In the genomic region with DNA sequence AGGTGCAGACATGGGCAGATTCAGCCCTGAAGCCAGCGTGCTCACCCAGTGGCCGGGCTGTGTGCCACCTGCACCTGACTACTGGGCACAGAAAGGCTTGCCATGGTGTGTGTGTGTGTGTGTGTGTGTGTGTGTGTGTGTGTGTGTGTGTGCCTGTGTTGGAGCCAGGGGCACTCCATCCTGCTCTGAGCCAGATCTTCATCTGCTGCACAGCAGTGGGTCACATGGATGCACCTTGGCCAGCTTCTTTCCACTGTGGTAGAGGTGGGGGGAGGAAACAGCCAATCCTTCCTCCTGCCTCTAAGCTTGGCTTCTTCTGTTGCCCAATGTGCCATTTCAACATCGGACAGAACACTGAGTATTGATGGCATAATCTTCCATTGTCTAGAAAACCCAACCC, we compare ENCODE assay signal across 17 mouse cellular contexts.
DNase-seq lines count a peak whose midpoint lies in the region; ATAC-seq and TF ChIP-seq lines count a peak whose summit lies in the region.
"Had no signal": no experiment of that assay in that cellular context is flagged by ENCODE, and none has a peak within 500 bp of the region (broad histone marks: within the 10 kb centered on the region; RNA-seq: fewer than 3 reads in every experiment).

No protein-coding gene starts in this region.

- H3K9me3 ChIP-seq in heart, embryonic 11.5 days (replicated peaks; ENCODE audit: control insufficient read depth, low read length): no peaks in the 10 kb centered on the region
- no peaks in the 10 kb centered on the region for H3K9me3 ChIP-seq in midbrain, embryonic 16.5 days (replicated peaks; ENCODE audit: control insufficient read depth, low read length, poor library complexity, severe bottlenecking)
- no peaks in the 10 kb centered on the region for H3K9me3 ChIP-seq in midbrain, embryonic 14.5 days (ENCODE audit: control insufficient read depth, low read length)
- H3K9me3 ChIP-seq: forebrain, embryonic 15.5 days; liver, embryonic 12.5 days had no signal

- no peak overlapping the region for H3K4me3 ChIP-seq in heart, adult 2 months
- no peak overlapping the region for H3K4me3 ChIP-seq in heart, embryonic 11.5 days (ENCODE audit: low read depth, low read length)
- no peak overlapping the region for H3K4me3 ChIP-seq in midbrain, embryonic 16.5 days (ENCODE audit: low read depth, low read length)
- no peak overlapping the region for H3K4me3 ChIP-seq in midbrain, embryonic 14.5 days (replicated peaks; ENCODE audit: low read depth, low read length)
- no peak overlapping the region for H3K4me3 ChIP-seq in lung, adult 2 months (replicated peaks; ENCODE audit: extremely low read depth, low read depth, low read length)
- H3K4me3 ChIP-seq: forebrain, embryonic 15.5 days; liver, embryonic 12.5 days; megakaryocyte, embryonic 14.5 days had no signal

- no peak overlapping the region for H3K9ac ChIP-seq in heart, adult 2 months (ENCODE audit: low read depth, low read length)
- no peak overlapping the region for H3K9ac ChIP-seq in heart, embryonic 11.5 days (ENCODE audit: low read depth, low read length)
- no peak overlapping the region for H3K9ac ChIP-seq in midbrain, embryonic 16.5 days (ENCODE audit: low read depth, low read length)
- no peak overlapping the region for H3K9ac ChIP-seq in midbrain, embryonic 14.5 days (replicated peaks; ENCODE audit: low read length)
- H3K9ac ChIP-seq: forebrain, embryonic 15.5 days; liver, embryonic 12.5 days had no signal

- peak; percentile 33 to 53 for DNase-seq in heart, adult 2 months
- no peak for DNase-seq in midbrain, embryonic 14.5 days
- peak; percentile 63 for DNase-seq in cerebellum, adult 8-10 months
- no peak for DNase-seq in layer of hippocampus, postnatal 25 days (ENCODE audit: extremely low spot score in 1 of 2, low spot score in 1 of 2)
- no peak for DNase-seq in lung, adult 2 months
- DNase-seq: gastrocnemius, postnatal 10 days; heart, postnatal 14 days; kidney, adult 18-20 months; right cerebral cortex, postnatal 14 days; thymus, adult 18-20 months had no signal

- no peaks in the 10 kb centered on the region for H3K36me3 ChIP-seq in heart, adult 2 months (ENCODE audit: control insufficient read depth, insufficient read depth, low read length)
- H3K36me3 ChIP-seq in heart, embryonic 11.5 days (ENCODE audit: control insufficient read depth, insufficient read depth, low read length): no peaks in the 10 kb centered on the region
- no peaks in the 10 kb centered on the region for H3K36me3 ChIP-seq in midbrain, embryonic 16.5 days (ENCODE audit: control insufficient read depth, insufficient read depth, low read length)
- no peaks in the 10 kb centered on the region for H3K36me3 ChIP-seq in midbrain, embryonic 14.5 days (ENCODE audit: control insufficient read depth, insufficient read depth, low read length)
- H3K36me3 ChIP-seq: forebrain, embryonic 15.5 days; liver, embryonic 12.5 days had no signal

- no peak overlapping the region for H3K27ac ChIP-seq in heart, adult 2 months
- no peak overlapping the region for H3K27ac ChIP-seq in heart, embryonic 11.5 days (ENCODE audit: low read depth, low read length)
- H3K27ac ChIP-seq in midbrain, embryonic 16.5 days (ENCODE audit: low read length): no peak overlapping the region
- no peak overlapping the region for H3K27ac ChIP-seq in midbrain, embryonic 14.5 days (replicated peaks; ENCODE audit: low read depth, low read length)
- H3K27ac ChIP-seq: forebrain, embryonic 15.5 days; liver, embryonic 12.5 days had no signal

- H3K79me2 ChIP-seq in heart, adult 2 months (replicated peaks; ENCODE audit: control insufficient read depth, insufficient read depth, low read length): no peaks in the 10 kb centered on the region

- 83% methylated on average over 3 of the region's 3 CpGs for WGBS in heart, adult 2 months
- WGBS in heart, embryonic 11.5 days (ENCODE audit: insufficient replicate concordance): 78% methylated on average over 3 of the region's 3 CpGs
- WGBS in midbrain, embryonic 16.5 days: 71% methylated on average over 3 of the region's 3 CpGs
- 77% methylated on average over 3 of the region's 3 CpGs for WGBS in midbrain, embryonic 14.5 days
- 81% methylated on average over 3 of the region's 3 CpGs for WGBS in lung, adult 2 months

- H3K4me1 ChIP-seq in heart, adult 2 months (ENCODE audit: control insufficient read depth, insufficient read depth, low read length): no peaks in the 10 kb centered on the region
- no peaks in the 10 kb centered on the region for H3K4me1 ChIP-seq in heart, embryonic 11.5 days (ENCODE audit: control insufficient read depth, insufficient read depth, low read length)
- peaks cover 29% of the 10 kb centered on the region for H3K4me1 ChIP-seq in midbrain, embryonic 16.5 days (ENCODE audit: control insufficient read depth, insufficient read depth, low read length)
- peaks cover 14% of the 10 kb centered on the region for H3K4me1 ChIP-seq in midbrain, embryonic 14.5 days (ENCODE audit: control insufficient read depth, insufficient read depth, low read length)
- no peaks in the 10 kb centered on the region for H3K4me1 ChIP-seq in lung, adult 2 months (ENCODE audit: control insufficient read depth, insufficient read depth, low read length)
- H3K4me1 ChIP-seq: liver, embryonic 12.5 days; megakaryocyte, embryonic 14.5 days had no signal

- ATAC-seq in heart, embryonic 11.5 days (replicated peaks; ENCODE audit: insufficient number of reproducible peaks, low FRiP score, low TSS enrichment): no peak
- ATAC-seq in midbrain, embryonic 16.5 days: 0 out of 2 replicates have a peak, but pooled peaks have one; percentile 37
- no peak for ATAC-seq in midbrain, embryonic 14.5 days (ENCODE audit: low FRiP score, low TSS enrichment)
- 0 out of 2 replicates have a peak, but pooled peaks have one; percentile 14 for ATAC-seq in megakaryocyte progenitor cell, adult 5-6 weeks (replicated peaks; ENCODE audit: poor library complexity)
- ATAC-seq: CD4-positive, CD25-positive, alpha-beta regulatory T cell, adult 4 months; forebrain, embryonic 15.5 days; liver, embryonic 12.5 days had no signal

- H3K4me2 ChIP-seq in heart, embryonic 11.5 days: no peak overlapping the region
- no peak overlapping the region for H3K4me2 ChIP-seq in midbrain, embryonic 16.5 days (ENCODE audit: low read length)
- no peak overlapping the region for H3K4me2 ChIP-seq in midbrain, embryonic 14.5 days (ENCODE audit: low read length)
- H3K4me2 ChIP-seq: forebrain, embryonic 15.5 days; liver, embryonic 12.5 days had no signal

- TF ChIP-seq POLR2A in heart, adult 2 months (IDR thresholded peaks at IDR 0.05; ENCODE audit: insufficient read depth, low read depth, low read length): no peak
- TF ChIP-seq POLR2A in lung, adult 2 months (IDR thresholded peaks at IDR 0.05; ENCODE audit: borderline replicate concordance, extremely low read depth, low read depth, low read length): no peak

- no peak for TF ChIP-seq EP300 in heart, adult 2 months (IDR thresholded peaks at IDR 0.05; ENCODE audit: insufficient read depth, low read depth, low read length)

- TF ChIP-seq CTCF in heart, adult 2 months (IDR thresholded peaks at IDR 0.05): no peak
- TF ChIP-seq CTCF in lung, adult 2 months (IDR thresholded peaks at IDR 0.05; ENCODE audit: insufficient read depth, low read length): no peak

- intact Hi-C loops in heart, adult 2 months (cut with DNase I): no loop called here

- H3K27me3 ChIP-seq in heart, adult 2 months (ENCODE audit: control insufficient read depth, insufficient read depth, low read length): no peaks in the 10 kb centered on the region
- H3K27me3 ChIP-seq in heart, embryonic 11.5 days (ENCODE audit: control insufficient read depth, insufficient read depth, low read length): no peaks in the 10 kb centered on the region
- no peaks in the 10 kb centered on the region for H3K27me3 ChIP-seq in midbrain, embryonic 16.5 days (ENCODE audit: control insufficient read depth, insufficient read depth, low read depth, low read length)
- H3K27me3 ChIP-seq in midbrain, embryonic 14.5 days (ENCODE audit: control insufficient read depth, insufficient read depth, low read length): no peaks in the 10 kb centered on the region
- H3K27me3 ChIP-seq: liver, embryonic 12.5 days; megakaryocyte, embryonic 14.5 days had no signal

Comparison
In these comparisons a context has a peak if more than half of its experiments do, and no peak if none do; other contexts are left out.
1. ATAC-seq: peak in midbrain, embryonic 16.5 days (single experiment) and megakaryocyte progenitor cell, adult 5-6 weeks (single experiment); none in heart, embryonic 11.5 days (single experiment) and midbrain, embryonic 14.5 days (single experiment).
2. DNase-seq: peak in heart, adult 2 months (2 of 2) and cerebellum, adult 8-10 months (single experiment); none in midbrain, embryonic 14.5 days (single experiment), layer of hippocampus, postnatal 25 days (0 of 2) and lung, adult 2 months (single experiment).